Mouse (Mus musculus) adrenal gland, adult (tissue): ENCODE measurements around the gene Mybpc3.

Experiments
- DNase-seq, 2 experiments: peaks; one replicate each; pipeline ENCODE4 v3.0.0; 2022 to 2023; ENCODE audit warnings: low spot score in 1 of 2; ENCODE audit not compliant: inconsistent age in 2 of 2

The Mybpc3 gene

GRCm38 (mm10) chr2:91119551-91119950 is 1.6 kb downstream of the Mybpc3 start:
- no peak for DNase-seq

GRCm38 (mm10) chr2:91120261-91120671 is 2.3 kb downstream of the Mybpc3 start:
- DNase-seq, result no peak

GRCm38 (mm10) chr2:91121011-91121410 is 3.1 kb downstream of the Mybpc3 start:
- no peak for DNase-seq

GRCm38 (mm10) chr2:91121497-91121896 is 3.6 kb downstream of the Mybpc3 start:
- no peak for DNase-seq

- no peak for DNase-seq
Measured at GRCm38 (mm10) chr2:91123521-91123920, 5.6 kb downstream of the Mybpc3 start.

GRCm38 (mm10) chr2:91125101-91125500 is 7.2 kb downstream of the Mybpc3 start:
- no peak for DNase-seq

GRCm38 (mm10) chr2:91128761-91129160 is 10.8 kb downstream of the Mybpc3 start:
- no peak for DNase-seq

GRCm38 (mm10) chr2:91130126-91130525 is 12.2 kb downstream of the Mybpc3 start:
- peak; percentile 77 to 81 for DNase-seq

- DNase-seq, result no peak
Measured at GRCm38 (mm10) chr2:91131251-91131650, 13.3 kb downstream of the Mybpc3 start.

GRCm38 (mm10) chr2:91132035-91132434 is 14.1 kb downstream of the Mybpc3 start:
- no peak for DNase-seq

- DNase-seq, result no peak
Measured at GRCm38 (mm10) chr2:91136513-91137412, 18.8 kb downstream of the Mybpc3 start.

GRCm38 (mm10) chr2:91137481-91137880 is 19.5 kb downstream of the Mybpc3 start:
- no peak for DNase-seq

- DNase-seq, result no peak
Measured at GRCm38 (mm10) chr2:91139311-91139710, 21.4 kb downstream of the Mybpc3 start.

GRCm38 (mm10) chr2:91139764-91140163 is 21.8 kb downstream of the Mybpc3 start:
- DNase-seq, result no peak

GRCm38 (mm10) chr2:91142920-91143319 is 25.0 kb downstream of the Mybpc3 start:
- DNase-seq, result no peak

GRCm38 (mm10) chr2:91143401-91143800 is 25.5 kb downstream of the Mybpc3 start:
- no peak for DNase-seq

GRCm38 (mm10) chr2:91148101-91148500 is 30.2 kb downstream of the Mybpc3 start:
- DNase-seq, result no peak

GRCm38 (mm10) chr2:91151331-91151730 is 33.4 kb downstream of the Mybpc3 start:
- no peak for DNase-seq

- no peak for DNase-seq
Measured at GRCm38 (mm10) chr2:91152885-91153377, 35.0 kb downstream of the Mybpc3 start.

- DNase-seq, result peak; percentile 76 to 89
Measured at GRCm38 (mm10) chr2:91154091-91154490, 36.1 kb downstream of the Mybpc3 start.

GRCm38 (mm10) chr2:91157002-91157752 is 39.2 kb downstream of the Mybpc3 start:
- no peak for DNase-seq

- no peak for DNase-seq
Measured at GRCm38 (mm10) chr2:91160591-91160990, 42.6 kb downstream of the Mybpc3 start.
